Comparison of ENCODE assay signal across 30 mouse cellular contexts in genomic region chr11:54116406-54116805, GRCm38 (mm10). TPM values are rescaled to one million over a fixed set of nuclear protein-coding genes. Genes with fewer than 3 reads are reported as not detected.
DNase-seq lines count a peak whose midpoint lies in the region; ATAC-seq and TF ChIP-seq lines count a peak whose summit lies in the region.
"Had no signal": no experiment of that assay in that cellular context is flagged by ENCODE, and none has a peak within 500 bp of the region (broad histone marks: within the 10 kb centered on the region; RNA-seq: fewer than 3 reads in every experiment).

No protein-coding gene starts in this region.

- 79% methylated on average over 4 of the region's 4 CpGs for WGBS in embryonic facial prominence, embryonic 13.5 days
- 90% methylated on average over 4 of the region's 4 CpGs for WGBS in embryonic facial prominence, embryonic 10.5 days
- WGBS in heart, embryonic 13.5 days: 67% methylated on average over 4 of the region's 4 CpGs
- WGBS in limb, embryonic 14.5 days: 80% methylated on average over 4 of the region's 4 CpGs
- WGBS in limb, embryonic 10.5 days: 91% methylated on average over 4 of the region's 4 CpGs

- peak overlapping the region; percentile 16; the same call in 1 of the 2 replicates for H3K27ac ChIP-seq in embryonic facial prominence, embryonic 13.5 days
- H3K27ac ChIP-seq in embryonic facial prominence, embryonic 10.5 days (replicated peaks): no peak overlapping the region
- H3K27ac ChIP-seq in heart, embryonic 13.5 days (replicated peaks): peak overlapping the region; percentile 30; the same call in 1 of the 2 replicates
- H3K27ac ChIP-seq in limb, embryonic 14.5 days (replicated peaks; ENCODE audit: low read depth, low read length): no peak overlapping the region
- H3K27ac ChIP-seq in limb, embryonic 10.5 days: no peak overlapping the region
- H3K27ac ChIP-seq: embryonic facial prominence, embryonic 15.5 days; forebrain, embryonic 12.5 days; heart, adult 2 months; hindbrain, embryonic 12.5 days; hindbrain, postnatal 0 days; limb, embryonic 15.5 days; liver, embryonic 13.5 days; midbrain, embryonic 12.5 days; neural tube, embryonic 13.5 days; stomach, postnatal 0 days had no signal

- DNase-seq in embryonic facial prominence, embryonic 10.5 days (ENCODE audit: low spot score): no peak
- no peak for DNase-seq in heart, postnatal 36 days
- peak; percentile 49 for DNase-seq in limb, embryonic 14.5 days (ENCODE audit: low spot score)
- no peak for DNase-seq in limb, embryonic 10.5 days (ENCODE audit: low spot score)
- no peak for DNase-seq in layer of hippocampus, adult 18-20 months (ENCODE audit: low spot score in 2 of 2)
- DNase-seq: cerebellum, adult 8-10 months; cerebellum, postnatal 36 days; forebrain, postnatal 0 days; gastrocnemius, postnatal 36 days; kidney, postnatal 14 days; liver, embryonic 13.5 days; lung, adult 18-20 months; right cerebral cortex, postnatal 4 days; thymus, adult 18-20 months; thymus, postnatal 25 days had no signal

- H3K4me1 ChIP-seq in embryonic facial prominence, embryonic 13.5 days: peaks cover 49% of the 10 kb centered on the region
- H3K4me1 ChIP-seq in embryonic facial prominence, embryonic 10.5 days: peaks cover 48% of the 10 kb centered on the region
- peaks cover 53% of the 10 kb centered on the region for H3K4me1 ChIP-seq in heart, embryonic 13.5 days
- H3K4me1 ChIP-seq in limb, embryonic 14.5 days (ENCODE audit: control insufficient read depth, insufficient read depth, low read length): peaks cover 31% of the 10 kb centered on the region
- peaks cover 30% of the 10 kb centered on the region for H3K4me1 ChIP-seq in limb, embryonic 10.5 days

- intact Hi-C loops in heart, postnatal 36 days (cut with DNase I): loop anchor here (10.0 kb wide), 1 partner anchor 408 kb away; the partner anchor contains the start of gene Rapgef6

- no peaks in the 10 kb centered on the region for H3K27me3 ChIP-seq in embryonic facial prominence, embryonic 13.5 days
- H3K27me3 ChIP-seq in embryonic facial prominence, embryonic 10.5 days (replicated peaks; ENCODE audit: low read depth, poor library complexity, severe bottlenecking): no peaks in the 10 kb centered on the region
- no peaks in the 10 kb centered on the region for H3K27me3 ChIP-seq in heart, embryonic 13.5 days (replicated peaks)
- H3K27me3 ChIP-seq in limb, embryonic 14.5 days (ENCODE audit: control insufficient read depth, insufficient read depth, low read length): no peaks in the 10 kb centered on the region
- no peaks in the 10 kb centered on the region for H3K27me3 ChIP-seq in limb, embryonic 10.5 days (ENCODE audit: low read depth, poor library complexity, severe bottlenecking)
- H3K27me3 ChIP-seq: embryonic facial prominence, embryonic 15.5 days; forebrain, embryonic 12.5 days; hindbrain, embryonic 12.5 days; midbrain, embryonic 12.5 days; neural tube, embryonic 13.5 days had no signal

- H3K4me2 ChIP-seq in embryonic facial prominence, embryonic 13.5 days: no peak overlapping the region
- no peak overlapping the region for H3K4me2 ChIP-seq in heart, embryonic 13.5 days
- no peak overlapping the region for H3K4me2 ChIP-seq in limb, embryonic 14.5 days (replicated peaks; ENCODE audit: low read depth, low read length, severe bottlenecking)
- H3K4me2 ChIP-seq: embryonic facial prominence, embryonic 15.5 days; forebrain, embryonic 12.5 days; hindbrain, embryonic 12.5 days; limb, embryonic 15.5 days; liver, embryonic 13.5 days; midbrain, embryonic 12.5 days; neural tube, embryonic 13.5 days had no signal

- no peak overlapping the region for H3K4me3 ChIP-seq in embryonic facial prominence, embryonic 13.5 days
- no peak overlapping the region for H3K4me3 ChIP-seq in embryonic facial prominence, embryonic 10.5 days
- no peak overlapping the region for H3K4me3 ChIP-seq in heart, embryonic 13.5 days
- H3K4me3 ChIP-seq in limb, embryonic 14.5 days (replicated peaks; ENCODE audit: low read length): no peak overlapping the region
- no peak overlapping the region for H3K4me3 ChIP-seq in limb, embryonic 10.5 days
- H3K4me3 ChIP-seq: embryonic facial prominence, embryonic 15.5 days; forebrain, embryonic 12.5 days; heart, adult 2 months; hindbrain, embryonic 12.5 days; limb, embryonic 15.5 days; liver, embryonic 13.5 days; megakaryocyte, embryonic 14.5 days; midbrain, embryonic 12.5 days; neural tube, embryonic 13.5 days had no signal

- no peaks in the 10 kb centered on the region for H3K9me3 ChIP-seq in embryonic facial prominence, embryonic 13.5 days
- H3K9me3 ChIP-seq in embryonic facial prominence, embryonic 10.5 days: no peaks in the 10 kb centered on the region
- H3K9me3 ChIP-seq in heart, embryonic 13.5 days: no peaks in the 10 kb centered on the region
- H3K9me3 ChIP-seq in limb, embryonic 14.5 days (ENCODE audit: control insufficient read depth, low read length): no peaks in the 10 kb centered on the region
- no peaks in the 10 kb centered on the region for H3K9me3 ChIP-seq in limb, embryonic 10.5 days (replicated peaks)
- H3K9me3 ChIP-seq: embryonic facial prominence, embryonic 15.5 days; forebrain, embryonic 12.5 days; hindbrain, embryonic 12.5 days; limb, embryonic 15.5 days; liver, embryonic 13.5 days; megakaryocyte, embryonic 14.5 days; midbrain, embryonic 12.5 days; neural tube, embryonic 13.5 days had no signal

- ATAC-seq in embryonic facial prominence, embryonic 13.5 days (ENCODE audit: insufficient number of reproducible peaks, insufficient read depth, low FRiP score, low TSS enrichment, low read depth): no peak
- ATAC-seq in heart, embryonic 13.5 days (ENCODE audit: extremely low read depth, insufficient number of reproducible peaks, low FRiP score, low TSS enrichment): no peak
- ATAC-seq in limb, embryonic 14.5 days (ENCODE audit: low FRiP score, low read depth): no peak
- ATAC-seq: CD4-positive, CD25-positive, alpha-beta regulatory T cell, adult 4 months; forebrain, postnatal 0 days; hindbrain, postnatal 0 days; intestine, embryonic 16.5 days; lung, postnatal 0 days had no signal

- no peak overlapping the region for H3K9ac ChIP-seq in embryonic facial prominence, embryonic 13.5 days
- no peak overlapping the region for H3K9ac ChIP-seq in heart, embryonic 13.5 days
- no peak overlapping the region for H3K9ac ChIP-seq in limb, embryonic 14.5 days (ENCODE audit: low read depth, low read length, severe bottlenecking)
- H3K9ac ChIP-seq: embryonic facial prominence, embryonic 15.5 days; forebrain, embryonic 12.5 days; forebrain, postnatal 0 days; hindbrain, embryonic 12.5 days; limb, embryonic 15.5 days; liver, embryonic 13.5 days; midbrain, embryonic 12.5 days; neural tube, embryonic 13.5 days had no signal

- TF ChIP-seq POLR2A in limb, embryonic 14.5 days (IDR thresholded peaks at IDR 0.05; ENCODE audit: borderline replicate concordance, extremely low read depth, insufficient read depth, insufficient read length): no peak

- peaks cover 42% of the 10 kb centered on the region for H3K36me3 ChIP-seq in embryonic facial prominence, embryonic 13.5 days
- H3K36me3 ChIP-seq in embryonic facial prominence, embryonic 10.5 days (replicated peaks): peaks cover 27% of the 10 kb centered on the region
- H3K36me3 ChIP-seq in heart, embryonic 13.5 days: peaks cover 43% of the 10 kb centered on the region
- H3K36me3 ChIP-seq in limb, embryonic 14.5 days (ENCODE audit: control insufficient read depth, insufficient read depth, low read length): peaks cover 45% of the 10 kb centered on the region
- H3K36me3 ChIP-seq in limb, embryonic 10.5 days: peaks cover 37% of the 10 kb centered on the region
- H3K36me3 ChIP-seq: forebrain, embryonic 12.5 days; midbrain, embryonic 12.5 days had no signal

RNA-seq across cellular contexts. Expression of gene P4ha2, which starts 16.5 kb away (rescaled TPM):
- polyA plus RNA-seq in embryonic facial prominence, embryonic 13.5 days (2015; fragmentation: Nextera tagmentation; extraction: Ambion mirVana): 68.2 and 76.4 TPM in 2 replicates
- 36.5 and 36.8 TPM in 2 replicates for polyA plus RNA-seq in embryonic facial prominence, embryonic 10.5 days (2016; fragmentation: Nextera tagmentation; extraction: Ambion mirVana)
- 44.7 and 51.5 TPM in 2 replicates for polyA plus RNA-seq in heart, embryonic 13.5 days (2015; fragmentation: Nextera tagmentation; extraction: Ambion mirVana)
- total RNA-seq in heart, postnatal 36 days (2021): 10 to 100 TPM; 44.0 to 66.1 TPM
- 106 TPM in 2 replicates for polyA plus RNA-seq in limb, embryonic 14.5 days (2012; rRNA removed)
- 83.3 and 94.1 TPM in 2 replicates for polyA plus RNA-seq in limb, embryonic 14.5 days (2014; fragmentation: Nextera tagmentation; extraction: Ambion mirVana)
- polyA plus RNA-seq in limb, embryonic 10.5 days (2016; fragmentation: Nextera tagmentation; extraction: Ambion mirVana): 35.6 and 38.7 TPM in 2 replicates
- total RNA-seq in layer of hippocampus, adult 18-20 months (2021): 10 to 100 TPM; 26.9 to 30.7 TPM
- polyA plus RNA-seq: CD4-positive, CD25-positive, alpha-beta regulatory T cell, adult 4 months had no signal

RNA-seq across cellular contexts. Expression of gene Pdlim4, which starts 47.6 kb away (rescaled TPM):
- polyA plus RNA-seq in embryonic facial prominence, embryonic 13.5 days (2015; fragmentation: Nextera tagmentation; extraction: Ambion mirVana): 168 and 172 TPM in 2 replicates
- polyA plus RNA-seq in embryonic facial prominence, embryonic 10.5 days (2016; fragmentation: Nextera tagmentation; extraction: Ambion mirVana): 91.1 and 112 TPM in 2 replicates
- 9.5 and 9.7 TPM in 2 replicates for polyA plus RNA-seq in heart, embryonic 13.5 days (2015; fragmentation: Nextera tagmentation; extraction: Ambion mirVana)
- total RNA-seq in heart, postnatal 36 days (2021): 10 to 100 TPM; 29.4 to 37.1 TPM
- polyA plus RNA-seq in limb, embryonic 14.5 days (2012; rRNA removed): 115 and 157 TPM in 2 replicates
- 129 and 141 TPM in 2 replicates for polyA plus RNA-seq in limb, embryonic 14.5 days (2014; fragmentation: Nextera tagmentation; extraction: Ambion mirVana)
- polyA plus RNA-seq in limb, embryonic 10.5 days (2016; fragmentation: Nextera tagmentation; extraction: Ambion mirVana): 160 and 171 TPM in 2 replicates
- 10 to 100 TPM; 14.8 to 15.4 TPM for total RNA-seq in layer of hippocampus, adult 18-20 months (2021)

Comparison
In these comparisons a context has a peak if more than half of its experiments do, and no peak if none do; other contexts are left out.
1. H3K27ac ChIP-seq: peak in embryonic facial prominence, embryonic 13.5 days (single experiment) and heart, embryonic 13.5 days (single experiment); none in embryonic facial prominence, embryonic 10.5 days (single experiment), limb, embryonic 14.5 days (single experiment) and limb, embryonic 10.5 days (single experiment).